Mouse (Mus musculus): Measurements from ENCODE around the gene Slc25a19.
"Not testable (repeated sequence)": the region's sequence is repeated elsewhere in the genome, so short reads cannot be mapped to it uniquely, and the experiment has no call there.

The Slc25a19 gene

GRCm38 (mm10) chr11:115627705-115628464 is at the start of gene Slc25a19:
Gene Slc25a19 (minus strand): TSS chr11:115628295.
- DNase-seq (ENCODE audit: extremely low spot score, low read depth, low spot score): peak; percentile 97

DNA sequence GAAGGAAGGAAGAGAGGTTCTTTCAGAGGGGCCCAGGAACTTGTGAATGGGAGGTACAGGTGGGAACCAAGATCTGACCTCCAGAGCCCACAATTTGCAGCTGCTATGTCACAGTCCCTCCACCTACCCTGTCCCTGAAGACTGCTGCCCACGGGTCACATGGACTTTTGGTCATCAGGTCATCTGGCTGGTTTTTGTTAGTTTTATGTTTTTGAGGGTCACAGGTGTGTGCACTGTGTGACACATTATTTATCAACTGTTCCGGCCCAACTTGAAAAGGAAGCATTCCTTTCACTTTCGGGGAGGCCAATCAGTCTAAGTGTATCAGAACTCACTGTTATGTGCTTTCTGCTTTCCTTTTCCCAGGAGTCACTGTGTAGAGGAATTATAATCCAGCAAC is 49.4 kb upstream of the Slc25a19 start:
- DNase-seq (ENCODE audit: extremely low spot score, low read depth, low spot score): no peak

DNA sequence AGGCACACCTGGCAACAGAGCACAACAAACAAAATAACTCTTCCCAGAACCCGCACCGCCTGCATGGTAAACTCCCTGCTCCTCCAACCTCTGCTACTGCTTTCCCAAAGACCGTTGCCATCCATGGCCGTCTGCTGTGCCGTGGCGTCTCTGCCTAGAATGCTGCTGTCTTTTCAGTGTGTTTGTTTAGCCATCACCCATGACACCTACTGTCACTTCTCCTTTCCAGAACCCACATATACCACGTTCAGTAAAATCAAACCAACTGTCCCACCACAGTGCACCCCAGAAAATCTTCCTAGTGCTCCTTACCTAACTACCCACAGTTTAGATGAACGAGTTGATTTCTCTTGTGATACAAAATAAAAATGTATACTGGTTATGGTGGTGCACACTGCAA is 48.6 kb upstream of the Slc25a19 start:
- DNase-seq (ENCODE audit: extremely low spot score, low read depth, low spot score): no peak

- DNase-seq (ENCODE audit: extremely low spot score, low read depth, low spot score): no peak
Observed at GRCm38 (mm10) chr11:115674235-115674865, 46.3 kb upstream of the Slc25a19 start.

GRCm38 (mm10) chr11:115673471-115674234 is 45.6 kb upstream of the Slc25a19 start:
- DNase-seq (ENCODE audit: extremely low spot score, low read depth, low spot score): no peak

DNA sequence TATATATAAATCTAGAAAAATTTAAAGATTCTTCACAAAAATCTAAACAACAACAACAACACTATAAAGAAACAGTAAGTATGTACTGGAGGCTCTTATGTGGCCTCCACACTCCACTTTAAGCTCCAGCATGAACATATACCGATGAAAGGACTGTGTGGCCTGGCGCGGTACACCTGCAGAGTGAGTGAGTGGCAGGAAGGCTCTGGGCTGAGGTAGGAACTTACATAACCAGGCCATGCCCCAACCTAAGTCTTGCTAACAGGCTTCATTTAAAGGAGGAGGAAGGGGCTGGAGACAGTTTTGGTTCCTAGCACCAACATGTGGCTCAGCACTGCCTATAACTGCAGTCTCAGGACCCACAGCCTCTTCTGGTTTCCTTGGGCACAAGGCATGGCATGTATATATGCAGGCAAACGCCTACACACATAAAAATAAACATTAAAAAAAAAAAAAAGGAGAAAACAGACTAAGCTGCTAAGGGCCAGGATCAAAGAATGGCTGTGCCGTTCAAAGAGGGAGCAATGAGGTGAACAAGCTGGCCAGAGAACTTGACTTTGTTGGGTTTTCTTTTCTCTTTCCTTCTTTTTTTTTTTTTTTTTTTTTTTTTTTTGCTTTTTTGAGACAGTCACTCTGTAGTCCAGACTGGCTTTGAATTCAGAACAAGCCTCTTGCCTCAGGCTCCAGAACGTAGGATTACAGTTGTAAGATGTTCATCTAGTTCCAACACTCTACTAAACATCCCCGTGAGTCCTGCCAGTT is 44.3 kb upstream of the Slc25a19 start:
- DNase-seq (ENCODE audit: extremely low spot score, low read depth, low spot score): no peak

- no peak for DNase-seq (ENCODE audit: extremely low spot score, low read depth, low spot score)
Observed at GRCm38 (mm10) chr11:115670451-115671050, 42.5 kb upstream of the Slc25a19 start.

DNA sequence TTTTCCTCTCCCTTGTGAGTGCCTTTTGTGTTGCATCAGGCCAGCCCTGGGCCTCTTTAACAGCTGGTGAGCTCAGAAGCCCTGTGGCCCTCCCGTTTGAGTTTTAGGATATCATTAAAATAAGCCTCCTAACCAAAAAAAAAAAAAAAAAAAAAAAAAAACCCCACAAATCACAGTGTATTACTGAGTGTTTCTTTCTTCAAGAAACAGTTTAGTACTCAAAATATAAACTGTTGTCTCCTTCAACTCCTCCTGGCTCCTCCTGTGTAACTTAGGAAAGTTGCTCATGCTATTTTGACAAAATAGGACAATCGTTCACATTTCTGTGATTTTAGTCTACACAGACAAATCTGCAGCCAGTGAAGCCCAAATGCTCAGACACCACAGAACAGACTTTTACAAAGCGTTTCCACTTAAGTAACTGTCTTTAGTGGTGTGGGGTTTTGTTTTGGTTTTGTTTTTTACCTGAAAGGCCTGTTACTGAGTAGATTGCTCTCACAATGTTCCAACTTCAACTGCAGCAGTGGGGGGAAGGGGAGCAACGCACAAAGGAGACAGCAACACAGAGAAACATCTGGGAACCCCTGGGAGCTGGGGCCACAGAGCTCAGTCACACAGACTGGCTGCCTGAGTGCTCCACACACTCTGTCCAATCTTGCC is 35.7 kb upstream of the Slc25a19 start:
- no peak for DNase-seq (ENCODE audit: extremely low spot score, low read depth, low spot score)

- no peak for DNase-seq (ENCODE audit: extremely low spot score, low read depth, low spot score)
Observed at GRCm38 (mm10) chr11:115660376-115660775, 32.3 kb upstream of the Slc25a19 start.

GRCm38 (mm10) chr11:115658521-115658920 is 30.4 kb upstream of the Slc25a19 start:
- no peak for DNase-seq (ENCODE audit: extremely low spot score, low read depth, low spot score)

GRCm38 (mm10) chr11:115654128-115654527 is 26.0 kb upstream of the Slc25a19 start:
- DNase-seq (ENCODE audit: extremely low spot score, low read depth, low spot score): no peak

GRCm38 (mm10) chr11:115653194-115653593 is 25.1 kb upstream of the Slc25a19 start:
- DNase-seq (ENCODE audit: extremely low spot score, low read depth, low spot score): no peak

GRCm38 (mm10) chr11:115651680-115652079 is 23.6 kb upstream of the Slc25a19 start:
- DNase-seq (ENCODE audit: extremely low spot score, low read depth, low spot score): no peak

DNA sequence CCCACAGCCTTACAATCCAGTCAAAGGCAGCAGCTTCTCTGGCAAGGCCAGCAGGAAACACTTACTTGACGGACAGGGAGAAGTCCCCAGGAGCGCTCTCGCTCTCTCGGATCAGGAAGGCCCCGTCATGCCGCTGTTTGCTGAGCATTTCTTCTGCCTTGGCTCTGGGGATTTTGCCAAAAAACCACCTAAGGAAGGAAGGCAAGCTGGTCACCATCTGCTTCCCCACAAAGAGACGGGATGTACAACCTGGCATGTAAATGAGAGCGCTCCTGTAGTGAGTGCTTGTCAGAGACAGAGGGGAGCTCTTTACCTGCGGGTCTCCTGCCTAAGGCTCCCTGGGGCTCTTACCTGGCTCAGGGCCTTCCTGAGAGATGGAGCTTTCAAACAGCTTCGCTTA is 21.6 kb upstream of the Slc25a19 start:
- no peak for DNase-seq (ENCODE audit: extremely low spot score, low read depth, low spot score)

DNA sequence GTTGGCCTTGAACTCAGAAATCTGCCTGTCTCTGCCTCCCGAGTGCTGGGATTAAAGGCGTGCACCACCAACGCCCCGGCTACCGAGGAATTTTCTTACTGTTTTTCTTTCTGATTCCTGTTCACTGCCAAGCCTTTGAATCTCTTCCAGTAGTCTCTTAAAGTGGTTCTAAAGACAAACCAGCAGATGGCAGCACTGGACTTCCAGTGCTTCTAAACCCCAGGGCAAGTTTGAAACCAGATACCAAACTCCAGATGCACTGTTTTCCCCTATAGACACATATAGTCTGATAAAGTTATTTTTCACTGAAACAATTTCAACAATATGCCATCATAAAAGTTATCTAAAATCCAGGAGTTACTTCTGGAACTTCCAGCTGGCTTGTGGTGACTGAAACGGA is 19.4 kb upstream of the Slc25a19 start:
- DNase-seq (ENCODE audit: extremely low spot score, low read depth, low spot score): peak; percentile 67

- DNase-seq (ENCODE audit: extremely low spot score, low read depth, low spot score): no peak
Observed at GRCm38 (mm10) chr11:115646439-115646838, 18.3 kb upstream of the Slc25a19 start.

- DNase-seq (ENCODE audit: extremely low spot score, low read depth, low spot score): not testable (repeated sequence)
Observed at GRCm38 (mm10) chr11:115645498-115645897, 17.4 kb upstream of the Slc25a19 start.

DNA sequence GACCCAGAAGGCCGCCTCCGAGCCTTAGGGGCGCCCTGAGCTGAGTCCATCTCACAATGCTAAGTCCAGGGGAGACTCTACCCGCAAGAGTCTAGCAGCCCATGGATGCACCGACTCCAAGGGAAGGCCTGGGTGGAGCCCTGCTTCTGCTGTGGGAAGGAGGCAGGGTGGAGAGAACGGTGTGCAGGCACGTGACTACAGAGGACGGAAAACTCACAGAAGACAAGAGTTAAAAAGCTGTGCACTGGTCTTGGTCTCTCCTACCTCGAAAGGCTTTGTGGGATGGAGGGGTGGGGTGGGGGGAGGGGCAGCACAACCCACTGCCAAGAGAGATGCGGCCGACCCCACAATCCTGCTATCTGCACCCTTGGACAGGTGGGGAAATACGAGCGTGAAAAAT is 16.2 kb upstream of the Slc25a19 start:
- DNase-seq (ENCODE audit: extremely low spot score, low read depth, low spot score): no peak

- no peak for DNase-seq (ENCODE audit: extremely low spot score, low read depth, low spot score)
Observed at GRCm38 (mm10) chr11:115643265-115643664, 15.2 kb upstream of the Slc25a19 start.

GRCm38 (mm10) chr11:115642705-115643104 is 14.6 kb upstream of the Slc25a19 start:
- DNase-seq (ENCODE audit: extremely low spot score, low read depth, low spot score): no peak

Measured in hindlimb bud, embryonic 11.5 days (tissue).